Mouse (Mus musculus) intestine, embryonic 16.5 days (tissue): ENCODE measurements around the gene Lcn2. TPM values are rescaled to one million over a fixed set of nuclear protein-coding genes. Genes with fewer than 3 reads are reported as not detected.
A peak's percentile ranks its signal among the peaks of the same experiment; 100 is the strongest.

Experiments used
- ATAC-seq: fragments of 200-750 bp; cut with Nextera tagmentation; 2 replicates; pipeline ENCODE4 v1.8.0; 2017; ENCODE audit warnings: moderate TSS enrichment, moderate library complexity
- H3K27ac ChIP-seq: fragments of 300-500 bp; sonication (generic); 2 replicates; pipeline ENCODE4 v1.5.1; 2014; ENCODE audit warnings: mild to moderate bottlenecking, low read length
- H3K27me3 ChIP-seq: fragments of 300-500 bp; sonication (generic); replicated peaks from 2 replicates; pipeline ENCODE4 v1.6.1; 2014; ENCODE audit warnings: low read length, control low read depth, mixed read lengths; ENCODE audit not compliant: control insufficient read depth, insufficient read depth
- H3K36me3 ChIP-seq: fragments of 300-500 bp; sonication (generic); 2 replicates; pipeline ENCODE4 v1.6.1; 2014; ENCODE audit warnings: low read length, control low read depth; ENCODE audit not compliant: control insufficient read depth, insufficient read depth
- H3K4me1 ChIP-seq: fragments of 300-500 bp; sonication (generic); 2 replicates; pipeline ENCODE4 v1.6.1; 2014; ENCODE audit warnings: low read length, control low read depth, mixed read lengths; ENCODE audit not compliant: control insufficient read depth, insufficient read depth
- H3K4me2 ChIP-seq: fragments of 300-500 bp; sonication (generic); 2 replicates; pipeline ENCODE4 v1.6.1; 2014; ENCODE audit warnings: low read depth, low read length, control low read depth
- H3K4me3 ChIP-seq: fragments of 300-500 bp; sonication (generic); 2 replicates; pipeline ENCODE4 v1.5.1; 2014; ENCODE audit warnings: mild to moderate bottlenecking, low read length
- H3K9ac ChIP-seq: fragments of 300-500 bp; sonication (generic); 2 replicates; pipeline ENCODE4 v1.6.1; 2014; ENCODE audit warnings: low read depth, low read length
- H3K9me3 ChIP-seq: fragments of 300-500 bp; sonication (generic); 2 replicates; pipeline ENCODE4 v1.6.1; 2016; ENCODE audit warnings: low read length, control low read depth; ENCODE audit not compliant: control insufficient read depth
- whole genome bisulfite sequencing: fragments of 180-500 bp; shearing (Covaris S2); extraction: QIAGEN DNeasy Blood & Tissue Kit; methylation state at CpG from one replicate; pipeline ENCODE4 v1.1.7; 2014; 5-methylcytosine and 5-hydroxymethylcytosine counted together
- polyA plus RNA-seq: library from polyadenylated mRNA; unstranded; fragments of >200 nt; fragmentation: Nextera tagmentation; extraction: Ambion mirVana; gene quantifications from 2 replicates; pipeline ENCODE4 v1.2.1, GENCODE M21; 2015

Gene Lcn2
- polyA plus RNA-seq, 1 experiment from 2014 or later = 4.2 TPM

- H3K4me2 ChIP-seq = no peak overlapping the region
- no peak overlapping the region for H3K9ac ChIP-seq
- no peaks in the 10 kb centered on the region for H3K27me3 ChIP-seq
- H3K4me1 ChIP-seq = peaks cover 73% of the 10 kb centered on the region
- no peaks in the 10 kb centered on the region for H3K36me3 ChIP-seq
- peak overlapping the region; percentile 96 for H3K27ac ChIP-seq
- H3K4me3 ChIP-seq = no peak overlapping the region
- no peaks in the 10 kb centered on the region for H3K9me3 ChIP-seq
- no peak for ATAC-seq
- WGBS = 56% methylated on average over 5 of the region's 5 CpGs
Observed at GRCm38 (mm10) chr2:32425568-32425967, 37.5 kb upstream of the Lcn2 start.

GRCm38 (mm10) chr2:32424796-32425195, 36.7 kb upstream of the Lcn2 start:
- no peak overlapping the region for H3K4me3 ChIP-seq
- peak overlapping the region; percentile 39 for H3K9ac ChIP-seq
- no peaks in the 10 kb centered on the region for H3K27me3 ChIP-seq
- no peak for ATAC-seq
- no peaks in the 10 kb centered on the region for H3K36me3 ChIP-seq
- 33% methylated on average over 3 of the region's 3 CpGs for WGBS
- peaks cover 66% of the 10 kb centered on the region for H3K4me1 ChIP-seq
- no peaks in the 10 kb centered on the region for H3K9me3 ChIP-seq
- H3K4me2 ChIP-seq = no peak overlapping the region
- H3K27ac ChIP-seq = peak overlapping the region; percentile 96

GRCm38 (mm10) chr2:32423481-32424331, 35.7 kb upstream of the Lcn2 start:
- H3K4me1 ChIP-seq = peaks cover 61% of the 10 kb centered on the region
- peak; percentile 88 for ATAC-seq
- H3K36me3 ChIP-seq = 0 out of 2 replicates have a peak, but pooled peaks cover 5% of the 10 kb centered on the region
- H3K27ac ChIP-seq = peak overlapping the region; percentile 96
- peak overlapping the region; percentile 56 for H3K4me3 ChIP-seq
- no peaks in the 10 kb centered on the region for H3K9me3 ChIP-seq
- no peaks in the 10 kb centered on the region for H3K27me3 ChIP-seq
- H3K9ac ChIP-seq = peak overlapping the region; percentile 66
- peak overlapping the region; percentile 88 for H3K4me2 ChIP-seq
- WGBS = 1% methylated on average over 14 of the region's 14 CpGs

GRCm38 (mm10) chr2:32421851-32422251, 33.8 kb upstream of the Lcn2 start:
- Histone ChIP-seq H3K9me3 (no peaks in the 10 kb centered on the region), H3K4me2 (no peak overlapping the region), H3K4me1 (peaks cover 47% of the 10 kb centered on the region), H3K9ac (no peak overlapping the region), H3K27me3 (no peaks in the 10 kb centered on the region), H3K4me3 (no peak overlapping the region), H3K36me3 (peaks cover 7% of the 10 kb centered on the region), H3K27ac (no peak overlapping the region)
- ATAC-seq = no peak
- WGBS = 93% methylated on average over 6 of the region's 6 CpGs

- 77% methylated on average over 6 of the region's 6 CpGs for WGBS
- no peak for ATAC-seq
- Histone ChIP-seq H3K4me2 (no peak overlapping the region), H3K27me3 (no peaks in the 10 kb centered on the region), H3K4me1 (peaks cover 43% of the 10 kb centered on the region), H3K4me3 (no peak overlapping the region), H3K27ac (no peak overlapping the region), H3K9ac (no peak overlapping the region), H3K36me3 (peaks cover 19% of the 10 kb centered on the region), H3K9me3 (no peaks in the 10 kb centered on the region)
Observed at GRCm38 (mm10) chr2:32420647-32421046, 32.6 kb upstream of the Lcn2 start.

GRCm38 (mm10) chr2:32420066-32420608, 32.1 kb upstream of the Lcn2 start:
- no peak overlapping the region for H3K27ac ChIP-seq
- H3K36me3 ChIP-seq = peaks cover 24% of the 10 kb centered on the region
- H3K9me3 ChIP-seq = no peaks in the 10 kb centered on the region
- peaks cover 38% of the 10 kb centered on the region for H3K4me1 ChIP-seq
- no peak overlapping the region for H3K9ac ChIP-seq
- no peaks in the 10 kb centered on the region for H3K27me3 ChIP-seq
- no peak for ATAC-seq
- H3K4me3 ChIP-seq = no peak overlapping the region
- no peak overlapping the region for H3K4me2 ChIP-seq
- WGBS = 93% methylated on average over 12 of the region's 12 CpGs

- Histone ChIP-seq H3K27me3 (no peaks in the 10 kb centered on the region), H3K27ac (peak overlapping the region; percentile 61), H3K4me1 (peaks cover 30% of the 10 kb centered on the region), H3K4me2 (no peak overlapping the region), H3K4me3 (no peak overlapping the region), H3K36me3 (peaks cover 25% of the 10 kb centered on the region), H3K9me3 (no peaks in the 10 kb centered on the region), H3K9ac (no peak overlapping the region)
- no peak for ATAC-seq
- WGBS = 87% methylated on average over 3 of the region's 3 CpGs
Observed at GRCm38 (mm10) chr2:32419359-32419758, 31.3 kb upstream of the Lcn2 start.

GRCm38 (mm10) chr2:32418430-32419151, 30.5 kb upstream of the Lcn2 start:
- peak overlapping the region; percentile 61 for H3K27ac ChIP-seq
- peak; percentile 60 for ATAC-seq
- no peak overlapping the region for H3K4me2 ChIP-seq
- H3K27me3 ChIP-seq = no peaks in the 10 kb centered on the region
- no peak overlapping the region for H3K9ac ChIP-seq
- H3K4me1 ChIP-seq = peaks cover 25% of the 10 kb centered on the region
- H3K4me3 ChIP-seq = no peak overlapping the region
- peaks cover 31% of the 10 kb centered on the region for H3K36me3 ChIP-seq
- 77% methylated on average over 12 of the region's 12 CpGs for WGBS
- H3K9me3 ChIP-seq = no peaks in the 10 kb centered on the region

- H3K36me3 ChIP-seq = peaks cover 31% of the 10 kb centered on the region
- WGBS = 89% methylated on average over 8 of the region's 8 CpGs
- peaks cover 14% of the 10 kb centered on the region; the same call in 1 of the 2 replicates for H3K4me1 ChIP-seq
Observed at GRCm38 (mm10) chr2:32417486-32417885, 29.4 kb upstream of the Lcn2 start.

More at GRCm38 (mm10) chr2:32417486-32417885, 29.4 kb upstream of the Lcn2 start:
- Histone ChIP-seq H3K4me3 (no peak overlapping the region), H3K4me2 (no peak overlapping the region), H3K27ac (no peak overlapping the region), H3K9ac (no peak overlapping the region), H3K27me3 (no peaks in the 10 kb centered on the region), H3K9me3 (no peaks in the 10 kb centered on the region)
- ATAC-seq = no peak
